Mouse (Mus musculus) kidney, embryonic 16.5 days (tissue): ENCODE data around the gene Spast. TPM values are rescaled to one million over a fixed set of nuclear protein-coding genes. Genes with fewer than 3 reads are reported as not detected.
"Not testable (repeated sequence)": the region's sequence is repeated elsewhere in the genome, so short reads cannot be mapped to it uniquely, and the experiment has no call there.

ENCODE experiments used
- ATAC-seq: fragments of 200-750 bp; cut with Nextera tagmentation; 2 replicates; pipeline ENCODE4 v1.8.0; 2017; ENCODE audit warnings: moderate TSS enrichment; ENCODE audit not compliant: low FRiP score, low TSS enrichment
- H3K27ac ChIP-seq: fragments of 300-500 bp; sonication (generic); 2 replicates; pipeline ENCODE4 v1.5.1; 2014; ENCODE audit warnings: low read length
- H3K27me3 ChIP-seq: fragments of 300-500 bp; sonication (generic); 2 replicates; pipeline ENCODE4 v1.6.1; 2014; ENCODE audit warnings: low read length, control low read depth, mixed read lengths; ENCODE audit not compliant: insufficient read depth
- H3K36me3 ChIP-seq: fragments of 300-500 bp; sonication (generic); 2 replicates; pipeline ENCODE4 v1.6.1; 2014; ENCODE audit warnings: low read length, control low read depth, mixed read lengths; ENCODE audit not compliant: insufficient read depth
- H3K4me1 ChIP-seq: fragments of 300-500 bp; sonication (generic); 2 replicates; pipeline ENCODE4 v1.6.1; 2014; ENCODE audit warnings: low read length, control low read depth, mixed read lengths; ENCODE audit not compliant: insufficient read depth
- H3K4me2 ChIP-seq: fragments of 300-500 bp; sonication (generic); replicated peaks from 2 replicates; pipeline ENCODE4 v1.6.1; 2014; ENCODE audit warnings: low read depth, low read length
- H3K4me3 ChIP-seq: fragments of 300-500 bp; sonication (generic); 2 replicates; pipeline ENCODE4 v1.5.1; 2014; ENCODE audit warnings: mild to moderate bottlenecking, low read length
- H3K9ac ChIP-seq: fragments of 300-500 bp; sonication (generic); replicated peaks from 2 replicates; pipeline ENCODE4 v1.6.1; 2014; ENCODE audit warnings: low read length
- H3K9me3 ChIP-seq: fragments of 300-500 bp; sonication (generic); 2 replicates; pipeline ENCODE4 v1.6.1; 2016; ENCODE audit warnings: low read length, control low read depth
- WGBS: fragments of 180-500 bp; shearing (Covaris S2); extraction: QIAGEN DNeasy Blood & Tissue Kit; methylation state at CpG from one replicate; pipeline ENCODE4 v1.1.7; 2014; 5-methylcytosine and 5-hydroxymethylcytosine counted together
- polyA plus RNA-seq: library from polyadenylated mRNA; unstranded; fragments of >200 nt; fragmentation: Nextera tagmentation; extraction: Ambion mirVana; gene quantifications from 2 replicates; pipeline ENCODE4 v1.2.1, GENCODE M21; 2015

Spast gene
- polyA plus RNA-seq, 1 experiment from 2014 or later = 9.7 TPM

GRCm38 (mm10) chr17:74327195-74327594, 11.6 kb upstream of the Spast start:
- not testable (repeated sequence) for H3K4me2 ChIP-seq, H3K27me3 ChIP-seq, H3K27ac ChIP-seq, H3K9ac ChIP-seq, ATAC-seq, H3K4me3 ChIP-seq, H3K9me3 ChIP-seq, H3K36me3 ChIP-seq, H3K4me1 ChIP-seq
- WGBS = 93% methylated on average over 7 of the region's 7 CpGs

- not testable (repeated sequence) for H3K27ac ChIP-seq, H3K36me3 ChIP-seq, H3K9me3 ChIP-seq, H3K4me2 ChIP-seq, H3K4me3 ChIP-seq, H3K27me3 ChIP-seq, H3K4me1 ChIP-seq, H3K9ac ChIP-seq
- peak; percentile 49; the same call in 1 of the 2 replicates for ATAC-seq
- 45% methylated on average over 2 of the region's 2 CpGs for WGBS
Observed at GRCm38 (mm10) chr17:74328146-74328545, 10.6 kb upstream of the Spast start.

GRCm38 (mm10) chr17:74331049-74331676, 7.6 kb upstream of the Spast start:
- H3K27me3 ChIP-seq = no peaks in the 10 kb centered on the region
- no peaks in the 10 kb centered on the region for H3K36me3 ChIP-seq
- no peak overlapping the region for H3K27ac ChIP-seq
- no peak overlapping the region for H3K4me3 ChIP-seq
- H3K9me3 ChIP-seq = no peaks in the 10 kb centered on the region
- no peak overlapping the region for H3K9ac ChIP-seq
- no peak overlapping the region for H3K4me2 ChIP-seq
- 81% methylated on average over 9 of the region's 9 CpGs for WGBS
- ATAC-seq = no peak
- no peaks in the 10 kb centered on the region for H3K4me1 ChIP-seq

- WGBS = under 1% methylated on average over 38 of the region's 50 CpGs
- peak overlapping the region; percentile 80 for H3K4me3 ChIP-seq
- peaks cover 24% of the 10 kb centered on the region for H3K4me1 ChIP-seq
- peak overlapping the region; percentile 95 for H3K27ac ChIP-seq
- H3K9ac ChIP-seq = peak overlapping the region; percentile 91
- peak; percentile 95 for ATAC-seq
- H3K9me3 ChIP-seq = no peaks in the 10 kb centered on the region
- H3K4me2 ChIP-seq = peak overlapping the region; percentile 81
- no peaks in the 10 kb centered on the region for H3K36me3 ChIP-seq
- H3K27me3 ChIP-seq = no peaks in the 10 kb centered on the region
Observed at GRCm38 (mm10) chr17:74338225-74338931, 409 bp upstream of the Spast start.

- Histone ChIP-seq H3K9me3 (peaks cover 3% of the 10 kb centered on the region; the same call in 1 of the 2 replicates), H3K4me2 (peak overlapping the region; percentile 81), H3K4me1 (peaks cover 24% of the 10 kb centered on the region), H3K4me3 (peak overlapping the region; percentile 80), H3K36me3 (0 out of 2 replicates have a peak, but pooled peaks cover 8% of the 10 kb centered on the region), H3K27me3 (no peaks in the 10 kb centered on the region), H3K27ac (no peak overlapping the region), H3K9ac (peak overlapping the region; percentile 35; the same call in 1 of the 2 replicates)
- WGBS = 49% methylated on average over 5 of the region's 5 CpGs
- no peak for ATAC-seq
Observed at GRCm38 (mm10) chr17:74341151-74341550, 2.4 kb downstream of the Spast start.

- Histone ChIP-seq H3K27ac (no peak overlapping the region), H3K9ac (no peak overlapping the region), H3K4me1 (no peaks in the 10 kb centered on the region), H3K4me2 (no peak overlapping the region), H3K36me3 (peaks cover 23% of the 10 kb centered on the region), H3K4me3 (no peak overlapping the region), H3K9me3 (no peaks in the 10 kb centered on the region), H3K27me3 (no peaks in the 10 kb centered on the region)
- ATAC-seq = no peak
- WGBS = 85% methylated on average over 1 of the region's 1 CpGs
Observed at GRCm38 (mm10) chr17:74363592-74363991, 24.8 kb downstream of the Spast start.

- 94% methylated on average over 1 of the region's 1 CpGs for WGBS
- no peak for ATAC-seq
- H3K36me3 ChIP-seq = peaks cover 43% of the 10 kb centered on the region
Observed at GRCm38 (mm10) chr17:74376916-74377315, 38.1 kb downstream of the Spast start.

GRCm38 (mm10) chr17:74386657-74387056, 47.9 kb downstream of the Spast start:
- no peak overlapping the region for H3K4me3 ChIP-seq
- no peaks in the 10 kb centered on the region for H3K27me3 ChIP-seq
- H3K4me1 ChIP-seq = no peaks in the 10 kb centered on the region
- H3K9me3 ChIP-seq = no peaks in the 10 kb centered on the region
- no peak overlapping the region for H3K27ac ChIP-seq
- H3K4me2 ChIP-seq = no peak overlapping the region
- ATAC-seq = no peak
- peaks cover 48% of the 10 kb centered on the region for H3K36me3 ChIP-seq
- no peak overlapping the region for H3K9ac ChIP-seq

More at GRCm38 (mm10) chr17:74376916-74377315, 38.1 kb downstream of the Spast start:
- Histone ChIP-seq H3K4me2 (no peak overlapping the region), H3K4me3 (no peak overlapping the region), H3K27me3 (no peaks in the 10 kb centered on the region), H3K9me3 (no peaks in the 10 kb centered on the region), H3K27ac (no peak overlapping the region), H3K9ac (no peak overlapping the region), H3K4me1 (no peaks in the 10 kb centered on the region)

- Histone ChIP-seq H3K4me2 (no peak overlapping the region), H3K9me3 (no peaks in the 10 kb centered on the region), H3K36me3 (peaks cover 22% of the 10 kb centered on the region; the same call in 1 of the 2 replicates), H3K27me3 (no peaks in the 10 kb centered on the region), H3K9ac (no peak overlapping the region), H3K4me3 (no peak overlapping the region), H3K4me1 (no peaks in the 10 kb centered on the region), H3K27ac (no peak overlapping the region)
- ATAC-seq = no peak
- 84% methylated on average over 3 of the region's 3 CpGs for WGBS
Observed at GRCm38 (mm10) chr17:74389847-74390246, 51.1 kb downstream of the Spast start.

- 85% methylated on average over 2 of the region's 2 CpGs for WGBS
- no peak; the same call in 1 of the 2 replicates for ATAC-seq
- Histone ChIP-seq H3K27me3 (no peaks in the 10 kb centered on the region), H3K9me3 (no peaks in the 10 kb centered on the region), H3K9ac (no peak overlapping the region), H3K4me2 (0 out of 2 replicates have a peak overlapping the region, but pooled peaks have one; percentile 56), H3K4me1 (peaks cover 6% of the 10 kb centered on the region; the same call in 1 of the 2 replicates), H3K27ac (no peak overlapping the region), H3K4me3 (no peak overlapping the region), H3K36me3 (no peaks in the 10 kb centered on the region)
Observed at GRCm38 (mm10) chr17:74394381-74394780, 55.6 kb downstream of the Spast start.
